Mouse (Mus musculus): ENCODE results near the gene Syce3. TPM values are rescaled to one million over a fixed set of nuclear protein-coding genes. Genes with fewer than 3 reads are reported as not detected.

Gene Syce3
- not detected for polyA plus RNA-seq (2017; shearing (Covaris generic))

DNA sequence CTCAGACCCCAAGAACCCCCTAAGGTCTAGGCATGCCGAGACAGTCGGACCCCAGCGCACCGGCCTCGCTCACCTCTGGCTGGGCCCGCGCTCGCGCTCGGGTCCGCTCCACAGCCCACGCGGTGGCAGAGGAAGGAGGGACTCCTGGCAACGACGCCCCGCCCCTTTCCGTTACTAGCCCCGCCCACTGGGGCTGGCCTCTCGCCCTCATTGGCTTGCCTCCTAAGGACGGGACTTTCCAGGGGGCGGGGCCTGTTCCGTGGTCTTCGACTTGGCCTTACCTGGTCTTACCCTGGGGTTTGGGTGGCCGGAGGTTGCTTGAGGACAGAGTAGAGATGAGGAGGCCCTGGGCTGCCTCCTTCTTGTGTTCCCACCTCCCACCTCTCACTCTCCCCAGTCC is at the start of gene Syce3:
Syce3 (minus strand) TSS at position 386 of the 400 bp plus-strand sequence.

DNA sequence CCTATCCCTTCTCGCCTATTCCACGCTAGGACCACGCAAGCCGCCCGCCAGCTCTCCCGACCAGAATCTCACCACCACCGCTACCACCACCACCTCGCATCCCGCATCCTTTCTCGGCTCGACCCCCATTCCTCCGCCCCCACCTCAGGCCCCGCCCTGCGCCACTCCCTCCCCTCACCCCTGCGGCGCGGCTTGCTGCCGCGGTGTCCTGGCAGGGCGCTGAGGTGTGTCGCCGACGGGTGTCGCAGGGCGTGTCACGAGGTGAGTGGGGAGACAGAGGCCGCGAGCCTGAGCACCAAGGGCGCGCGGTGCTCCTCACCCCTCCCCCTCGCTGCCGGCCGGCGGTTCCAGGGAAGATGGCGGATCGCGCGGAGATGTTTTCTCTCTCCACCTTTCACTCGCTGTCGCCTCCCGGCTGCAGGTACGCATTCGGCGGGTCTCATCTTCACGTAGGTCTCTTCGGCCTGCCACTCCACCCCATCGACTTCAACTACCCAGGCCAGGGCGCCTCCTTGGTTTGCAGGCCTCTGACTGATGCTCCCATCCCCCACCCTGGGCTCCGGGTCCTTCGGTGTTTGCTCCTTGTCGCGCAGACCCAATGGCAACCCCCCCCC is 43.7 kb upstream of the Syce3 start, which contains the start of gene Mapk8ip2:
Mapk8ip2 (plus strand) TSS at position 49 of the 614 bp plus-strand sequence.

DNA sequence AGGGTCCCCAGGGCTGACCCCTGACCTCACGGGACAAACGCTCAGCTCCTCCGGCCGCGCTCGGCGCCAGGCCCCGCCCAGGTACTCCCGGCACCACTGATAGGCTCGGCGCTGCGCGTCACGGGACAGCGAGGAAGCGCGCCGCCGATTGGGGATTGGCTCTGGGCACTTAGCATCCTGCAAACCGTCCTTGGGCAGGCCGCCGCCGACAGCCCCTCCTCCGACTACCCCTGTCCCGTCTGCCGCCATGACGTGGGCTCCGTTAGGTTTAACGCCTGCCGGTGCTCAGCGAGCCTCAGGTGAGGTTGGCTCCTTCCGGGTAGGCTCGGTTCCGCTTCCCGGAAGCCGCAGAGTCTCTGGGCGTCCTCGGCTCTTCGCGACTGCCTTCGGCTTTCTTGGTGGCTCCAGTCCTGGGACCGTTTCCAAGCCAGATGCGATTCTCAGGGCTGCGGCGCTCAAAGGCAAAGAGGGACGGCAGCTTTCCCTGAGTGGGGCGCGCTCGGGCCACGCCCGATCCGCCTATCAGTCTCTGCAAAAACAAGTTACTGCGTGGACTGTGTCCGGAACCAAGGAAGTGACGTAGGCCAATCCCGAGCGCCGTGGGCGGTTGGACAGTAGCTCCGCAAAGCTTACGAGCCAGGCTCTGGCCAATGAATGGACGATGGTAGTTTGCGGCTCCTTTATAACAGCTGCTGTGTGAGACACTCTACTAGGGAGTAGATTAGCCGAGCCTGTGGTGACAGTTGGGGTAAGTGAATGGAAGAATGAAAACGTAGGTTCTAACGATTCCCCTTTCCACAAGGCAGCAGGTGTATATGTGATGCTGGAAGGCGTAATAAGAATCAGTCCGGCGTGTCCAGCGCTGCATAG is 19.3 kb upstream of the Syce3 start, which contains the start of the genes C730034F03Rik, Gm44502 and Chkb:
C730034F03Rik (plus strand) TSS at position 238 of the 870 bp plus-strand sequence.
Gm44502 (minus strand) TSS at position 345 of the 870 bp plus-strand sequence.
Chkb (minus strand) TSS at position 557 of the 870 bp plus-strand sequence.

DNA sequence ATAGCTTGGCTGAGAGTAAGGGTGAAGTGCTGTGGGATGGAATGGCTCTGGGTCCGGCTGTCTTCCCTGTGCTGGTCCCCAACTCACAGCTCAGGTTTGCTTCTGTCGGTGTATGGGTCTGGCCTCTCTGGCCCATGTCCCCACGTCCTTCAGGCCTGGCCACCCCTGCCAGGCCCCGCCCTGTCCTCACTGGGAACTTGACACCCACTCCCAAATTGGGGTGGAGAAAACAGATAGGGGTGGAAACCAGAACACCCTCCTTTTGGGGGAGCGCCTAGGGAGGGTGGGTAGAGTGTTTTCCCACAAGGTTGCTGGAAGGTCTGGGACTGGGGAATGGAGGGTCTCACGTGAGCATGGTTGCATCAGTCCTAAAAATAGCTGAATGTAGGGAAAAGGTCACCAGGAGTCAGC is 15.4 kb upstream of the Syce3 start, which contains the start of gene Cpt1b:
Cpt1b (minus strand) TSS at position 153 of the 411 bp plus-strand sequence.

DNA sequence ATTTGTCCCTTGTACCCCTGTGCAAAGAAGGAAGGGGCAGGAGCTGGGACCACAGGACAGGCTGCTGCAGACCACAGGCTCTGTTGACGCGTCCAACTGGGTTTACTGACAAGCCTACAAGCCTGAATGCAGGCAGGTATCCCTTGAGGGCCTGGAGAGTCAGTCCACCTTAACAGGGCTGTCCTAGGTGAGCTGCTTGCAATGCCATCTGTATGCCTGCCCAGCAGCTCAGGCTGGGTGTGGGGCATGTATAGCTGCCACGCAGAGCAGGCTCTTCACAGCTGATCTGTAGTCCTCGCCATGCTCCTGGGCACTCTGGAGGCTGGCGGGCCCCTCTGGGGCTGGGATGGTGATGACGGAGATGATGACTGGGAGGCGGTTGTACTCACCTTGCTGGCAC is 25.7 kb downstream of the Syce3 start, which contains the start of gene Klhdc7b:
Klhdc7b (plus strand) TSS at position 301 of the 400 bp plus-strand sequence.

DNA sequence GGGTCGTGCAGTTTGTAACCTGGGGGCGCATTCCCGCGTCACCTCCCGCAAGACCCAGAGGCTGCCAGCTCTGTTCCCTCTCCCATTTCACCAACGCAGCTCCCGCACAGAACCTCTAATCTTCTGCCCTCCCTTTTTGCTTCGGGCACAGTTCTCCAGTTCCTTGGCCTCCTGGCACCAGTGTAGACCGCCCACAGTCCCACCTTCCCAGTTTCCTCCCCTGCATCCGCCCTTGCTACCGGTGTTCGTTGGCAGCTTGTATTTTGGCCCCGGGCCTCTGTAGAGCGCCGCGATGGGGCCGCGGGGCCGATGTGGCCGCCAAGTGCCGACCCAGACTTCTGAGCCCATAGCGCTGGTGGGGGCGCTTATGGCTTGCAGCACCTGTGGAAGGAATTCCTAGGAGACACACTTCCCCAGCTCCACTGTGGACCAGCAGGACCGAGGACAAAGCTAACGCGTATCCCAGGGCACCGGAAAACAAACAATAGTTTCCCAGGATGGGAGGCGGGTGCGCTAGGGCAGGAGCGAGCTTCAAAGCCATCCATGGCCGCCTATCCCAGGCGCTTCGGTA is 31.4 kb downstream of the Syce3 start, which contains the start of gene Odf3b:
Odf3b (minus strand) TSS at position 452 of the 571 bp plus-strand sequence.

DNA sequence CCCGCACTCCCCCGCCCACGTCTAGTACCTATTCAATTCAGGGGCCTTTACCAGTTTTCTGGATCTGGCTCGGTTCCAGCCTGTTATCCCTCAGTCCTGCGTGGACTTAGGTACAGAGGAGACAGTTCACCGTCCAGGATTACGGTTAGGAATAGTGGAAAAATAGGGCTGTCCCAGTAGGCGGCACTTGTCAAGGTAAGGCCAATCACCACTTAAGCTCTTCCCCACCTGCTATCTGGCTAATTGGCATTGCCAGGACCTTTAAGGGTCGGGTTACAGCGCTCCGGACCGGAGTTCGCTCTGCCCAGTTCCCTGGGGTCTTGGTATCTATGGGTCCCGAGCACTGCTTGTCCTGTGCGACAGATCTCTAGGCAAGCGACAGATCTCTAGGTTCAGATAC is 33.3 kb downstream of the Syce3 start, which contains the start of gene Tymp:
Tymp (minus strand) TSS at position 83 of the 400 bp plus-strand sequence.

DNA sequence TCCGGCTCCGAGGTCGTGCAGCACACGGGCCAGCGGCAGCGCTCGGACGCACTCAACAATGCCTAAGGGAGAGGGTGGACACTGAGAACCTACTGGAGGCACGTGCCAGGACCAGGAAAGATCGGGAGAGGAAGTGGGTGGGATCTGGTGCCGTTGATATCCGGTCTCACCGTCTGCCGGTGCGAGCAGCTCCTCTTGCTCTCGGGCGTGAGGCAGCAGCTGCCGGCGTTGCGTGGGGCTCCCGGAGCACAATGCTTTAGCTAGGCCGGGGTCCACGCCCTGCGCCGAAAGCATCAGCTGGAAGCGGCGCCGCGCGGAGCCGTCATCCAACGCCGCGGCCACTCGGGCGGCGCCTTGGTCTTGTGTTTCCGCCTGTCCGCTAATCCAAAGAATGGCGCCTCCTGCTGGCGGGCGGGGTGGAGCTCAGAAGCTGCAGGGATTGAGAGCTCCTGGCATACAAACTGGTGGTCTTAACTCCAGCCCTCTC is 36.5 kb downstream of the Syce3 start, which contains the start of gene Sco2:
Sco2 (minus strand) TSS at position 85 of the 487 bp plus-strand sequence.

DNA sequence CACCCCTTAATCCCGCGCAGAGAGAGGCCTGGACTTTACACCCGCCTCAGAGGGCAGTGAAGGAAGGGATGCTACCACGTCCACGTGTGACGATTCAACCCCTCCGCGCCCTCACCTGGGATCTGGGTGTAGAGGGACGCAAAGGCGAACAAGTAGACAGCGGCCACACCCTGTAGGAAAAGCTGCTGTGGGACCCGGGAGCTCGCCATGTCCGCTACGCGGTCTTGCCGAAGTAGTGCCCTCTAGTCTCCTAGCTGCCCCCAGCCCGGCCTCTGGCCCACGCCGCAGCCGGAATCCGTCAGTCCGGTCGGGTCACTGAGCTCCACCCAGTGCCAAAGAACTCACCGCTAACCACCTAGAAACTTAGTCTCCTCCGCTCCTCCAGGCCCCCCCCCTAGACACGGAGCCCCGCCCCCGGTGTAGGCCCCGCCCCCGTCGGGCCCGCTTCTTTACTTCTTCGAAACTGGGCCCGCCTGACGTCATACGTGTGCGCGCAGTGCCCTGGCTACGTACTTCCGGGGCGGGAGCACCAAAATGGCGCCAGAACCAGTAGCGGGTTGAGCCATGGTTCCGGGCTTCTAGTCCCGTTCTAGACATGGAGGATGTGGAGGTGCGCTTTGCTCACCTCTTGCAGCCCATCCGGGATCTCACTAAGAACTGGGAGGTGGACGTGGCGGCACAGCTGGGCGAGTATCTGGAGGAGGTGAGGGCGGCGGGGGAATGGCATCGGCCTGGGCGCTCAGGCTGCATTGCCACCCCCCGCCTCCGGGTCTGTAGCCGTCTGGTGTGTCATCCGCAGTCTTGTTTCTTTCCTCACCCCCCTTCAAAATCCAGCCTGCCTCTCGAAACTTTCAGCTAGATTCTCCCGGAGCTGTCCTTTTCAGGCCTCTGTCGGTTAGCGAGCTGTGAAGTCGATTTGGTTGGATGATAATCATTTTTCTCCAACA is 54.8 kb downstream of the Syce3 start, which contains the start of the genes Lmf2 and Ncaph2:
Lmf2 (minus strand) TSS at position 419 of the 947 bp plus-strand sequence.
Ncaph2 (plus strand) TSS at position 479 of the 947 bp plus-strand sequence.

Other genes with a start within 250 kb of the Syce3 start
- 0.76 TPM for gene Plxnb2, start 229.7 kb downstream of the Syce3 start, polyA plus RNA-seq (2017; shearing (Covaris generic))
- 42.0 TPM for gene Dennd6b, start 214.0 kb downstream of the Syce3 start, polyA plus RNA-seq (2017; shearing (Covaris generic))
- gene Ppp6r2, start 198.9 kb downstream of the Syce3 start, polyA plus RNA-seq (2017; shearing (Covaris generic)): 14.2 TPM
- 140 TPM for gene Sbf1, start 95.2 kb downstream of the Syce3 start, polyA plus RNA-seq (2017; shearing (Covaris generic))
- gene Adm2, start 87.8 kb downstream of the Syce3 start, polyA plus RNA-seq (2017; shearing (Covaris generic)): not detected
- not detected for gene Miox, start 76.1 kb downstream of the Syce3 start, polyA plus RNA-seq (2017; shearing (Covaris generic))
- gene Lmf2, start 54.8 kb downstream of the Syce3 start, polyA plus RNA-seq (2017; shearing (Covaris generic)): 50.1 TPM
- gene Ncaph2, start 54.8 kb downstream of the Syce3 start, polyA plus RNA-seq (2017; shearing (Covaris generic)): 131 TPM
- 3.0 TPM for gene Sco2, start 36.7 kb downstream of the Syce3 start, polyA plus RNA-seq (2017; shearing (Covaris generic))
- gene Tymp, start 33.5 kb downstream of the Syce3 start, polyA plus RNA-seq (2017; shearing (Covaris generic)): 0.79 TPM
- not detected for gene Odf3b, start 31.2 kb downstream of the Syce3 start, polyA plus RNA-seq (2017; shearing (Covaris generic))
- gene Klhdc7b, start 25.6 kb downstream of the Syce3 start, polyA plus RNA-seq (2017; shearing (Covaris generic)): not detected
- 0.45 TPM for gene Cpt1b, start 15.4 kb upstream of the Syce3 start, polyA plus RNA-seq (2017; shearing (Covaris generic))
- 6.1 TPM for gene C730034F03Rik, start 19.1 kb upstream of the Syce3 start, polyA plus RNA-seq (2017; shearing (Covaris generic))
- gene Gm44502, start 19.2 kb upstream of the Syce3 start, polyA plus RNA-seq (2017; shearing (Covaris generic)): not detected
- gene Chkb, start 19.4 kb upstream of the Syce3 start, polyA plus RNA-seq (2017; shearing (Covaris generic)): 124 TPM
- 0.09 TPM for gene Mapk8ip2, start 43.4 kb upstream of the Syce3 start, polyA plus RNA-seq (2017; shearing (Covaris generic))
- gene Arsa, start 66.9 kb upstream of the Syce3 start, polyA plus RNA-seq (2017; shearing (Covaris generic)): 13.1 TPM
- not detected for gene Shank3, start 89.1 kb upstream of the Syce3 start, polyA plus RNA-seq (2017; shearing (Covaris generic))
- not detected for gene Acr, start 157.8 kb upstream of the Syce3 start, polyA plus RNA-seq (2017; shearing (Covaris generic))
- gene Rabl2, start 181.4 kb upstream of the Syce3 start, polyA plus RNA-seq (2017; shearing (Covaris generic)): 1.9 TPM